Mouse (Mus musculus): Measurements from ENCODE around the gene Slc22a14. TPM values are rescaled to one million over a fixed set of nuclear protein-coding genes. Genes with fewer than 3 reads are reported as not detected.
"Not testable (repeated sequence)": the region's sequence is repeated elsewhere in the genome, so short reads cannot be mapped to it uniquely, and the experiment has no call there.

The Slc22a14 gene
- polyA plus RNA-seq, 1 experiment, result not detected

- H3K4me1 ChIP-seq (ENCODE audit: control insufficient read depth, insufficient read depth, insufficient read length, low read length), result no peaks in the 10 kb centered on the region
- H3K4me3 ChIP-seq (ENCODE audit: insufficient read depth, low read depth, low read length), result no peak overlapping the region
- H3K27ac ChIP-seq (replicated peaks; ENCODE audit: low read depth, low read length), result no peak overlapping the region
Measured at GRCm38 (mm10) chr9:119375008-119375407, 9.7 kb upstream of the Slc22a14 start.

- H3K27ac ChIP-seq (replicated peaks; ENCODE audit: low read depth, low read length), result no peak overlapping the region
- H3K4me3 ChIP-seq (ENCODE audit: insufficient read depth, low read depth, low read length), result no peak overlapping the region
- no peaks in the 10 kb centered on the region for H3K4me1 ChIP-seq (ENCODE audit: control insufficient read depth, insufficient read depth, insufficient read length, low read length)
Measured at GRCm38 (mm10) chr9:119371251-119371650, 5.9 kb upstream of the Slc22a14 start.

- H3K4me1 ChIP-seq (ENCODE audit: control insufficient read depth, insufficient read depth, insufficient read length, low read length); H3K4me3 ChIP-seq (ENCODE audit: insufficient read depth, low read depth, low read length); H3K27ac ChIP-seq (replicated peaks; ENCODE audit: low read depth, low read length): not testable (repeated sequence)
Measured at GRCm38 (mm10) chr9:119370770-119371169, 5.4 kb upstream of the Slc22a14 start.

- Histone ChIP-seq H3K4me3 (ENCODE audit: insufficient read depth, low read depth, low read length) (no peak overlapping the region), H3K4me1 (ENCODE audit: control insufficient read depth, insufficient read depth, insufficient read length, low read length) (no peaks in the 10 kb centered on the region), H3K27ac (replicated peaks; ENCODE audit: low read depth, low read length) (no peak overlapping the region)
Measured at GRCm38 (mm10) chr9:119368367-119368766, 3.0 kb upstream of the Slc22a14 start.

GRCm38 (mm10) chr9:119363229-119363628, 2.1 kb downstream of the Slc22a14 start:
- Histone ChIP-seq H3K4me3 (ENCODE audit: insufficient read depth, low read depth, low read length) (no peak overlapping the region), H3K27ac (replicated peaks; ENCODE audit: low read depth, low read length) (no peak overlapping the region), H3K4me1 (ENCODE audit: control insufficient read depth, insufficient read depth, insufficient read length, low read length) (no peaks in the 10 kb centered on the region)

- Histone ChIP-seq H3K27ac (replicated peaks; ENCODE audit: low read depth, low read length) (no peak overlapping the region), H3K4me3 (ENCODE audit: insufficient read depth, low read depth, low read length) (no peak overlapping the region), H3K4me1 (ENCODE audit: control insufficient read depth, insufficient read depth, insufficient read length, low read length) (no peaks in the 10 kb centered on the region)
Measured at GRCm38 (mm10) chr9:119361416-119361815, 3.9 kb downstream of the Slc22a14 start.

- H3K4me3 ChIP-seq (ENCODE audit: insufficient read depth, low read depth, low read length), result peak overlapping the region; percentile 14; the same call in 1 of the 2 replicates
- H3K27ac ChIP-seq (replicated peaks; ENCODE audit: low read depth, low read length), result no peak overlapping the region
- no peaks in the 10 kb centered on the region for H3K4me1 ChIP-seq (ENCODE audit: control insufficient read depth, insufficient read depth, insufficient read length, low read length)
Measured at GRCm38 (mm10) chr9:119358058-119358429, 7.3 kb downstream of the Slc22a14 start.

- H3K4me1 ChIP-seq (ENCODE audit: control insufficient read depth, insufficient read depth, insufficient read length, low read length), result no peaks in the 10 kb centered on the region
- H3K27ac ChIP-seq (replicated peaks; ENCODE audit: low read depth, low read length), result no peak within 1 kb of the TSS
- H3K4me3 ChIP-seq (ENCODE audit: insufficient read depth, low read depth, low read length), result peak within 1 kb of the TSS; percentile 76
Measured at GRCm38 (mm10) chr9:119357331-119358057, 7.9 kb downstream of the Slc22a14 start, which contains the start of gene Xylb. Gene Xylb, plus strand, starts transcription at chr9:119357381.

GRCm38 (mm10) chr9:119355943-119356342, 9.4 kb downstream of the Slc22a14 start:
- H3K27ac ChIP-seq (replicated peaks; ENCODE audit: low read depth, low read length), result no peak overlapping the region
- no peak overlapping the region for H3K4me3 ChIP-seq (ENCODE audit: insufficient read depth, low read depth, low read length)
- no peaks in the 10 kb centered on the region for H3K4me1 ChIP-seq (ENCODE audit: control insufficient read depth, insufficient read depth, insufficient read length, low read length)

GRCm38 (mm10) chr9:119353926-119354325, 11.4 kb downstream of the Slc22a14 start:
- Histone ChIP-seq H3K27ac (replicated peaks; ENCODE audit: low read depth, low read length) (no peak overlapping the region), H3K4me3 (ENCODE audit: insufficient read depth, low read depth, low read length) (no peak overlapping the region), H3K4me1 (ENCODE audit: control insufficient read depth, insufficient read depth, insufficient read length, low read length) (no peaks in the 10 kb centered on the region; the same call in 1 of the 2 replicates)

- Histone ChIP-seq H3K4me1 (ENCODE audit: control insufficient read depth, insufficient read depth, insufficient read length, low read length) (no peaks in the 10 kb centered on the region; the same call in 1 of the 2 replicates), H3K4me3 (ENCODE audit: insufficient read depth, low read depth, low read length) (no peak overlapping the region), H3K27ac (replicated peaks; ENCODE audit: low read depth, low read length) (no peak overlapping the region)
Measured at GRCm38 (mm10) chr9:119352060-119352459, 13.3 kb downstream of the Slc22a14 start.

- no peaks in the 10 kb centered on the region; the same call in 1 of the 2 replicates for H3K4me1 ChIP-seq (ENCODE audit: control insufficient read depth, insufficient read depth, insufficient read length, low read length)
- no peak overlapping the region for H3K4me3 ChIP-seq (ENCODE audit: insufficient read depth, low read depth, low read length)
- peak overlapping the region; percentile 23 for H3K27ac ChIP-seq (replicated peaks; ENCODE audit: low read depth, low read length)
Measured at GRCm38 (mm10) chr9:119350947-119351705, 14.2 kb downstream of the Slc22a14 start.

GRCm38 (mm10) chr9:119350531-119350930, 14.8 kb downstream of the Slc22a14 start:
- Histone ChIP-seq H3K4me1 (ENCODE audit: control insufficient read depth, insufficient read depth, insufficient read length, low read length) (no peaks in the 10 kb centered on the region; the same call in 1 of the 2 replicates), H3K4me3 (ENCODE audit: insufficient read depth, low read depth, low read length) (no peak overlapping the region), H3K27ac (replicated peaks; ENCODE audit: low read depth, low read length) (no peak overlapping the region)

- H3K4me1 ChIP-seq (ENCODE audit: control insufficient read depth, insufficient read depth, insufficient read length, low read length), result peaks cover 7% of the 10 kb centered on the region
- H3K27ac ChIP-seq (replicated peaks; ENCODE audit: low read depth, low read length), result no peak overlapping the region
- no peak overlapping the region for H3K4me3 ChIP-seq (ENCODE audit: insufficient read depth, low read depth, low read length)
Measured at GRCm38 (mm10) chr9:119346376-119346775, 19.0 kb downstream of the Slc22a14 start.

- Histone ChIP-seq H3K27ac (replicated peaks; ENCODE audit: low read depth, low read length) (no peak overlapping the region), H3K4me1 (ENCODE audit: control insufficient read depth, insufficient read depth, insufficient read length, low read length) (peaks cover 10% of the 10 kb centered on the region), H3K4me3 (ENCODE audit: insufficient read depth, low read depth, low read length) (peak overlapping the region; percentile 95; the same call in 1 of the 2 replicates)
Measured at GRCm38 (mm10) chr9:119342728-119343127, 22.6 kb downstream of the Slc22a14 start.

Measured in brown adipose tissue, adult 24 weeks (tissue).